Mouse (Mus musculus) adrenal gland, adult 10 weeks (tissue): ENCODE measurements around the gene Fscb. TPM values are rescaled to one million over a fixed set of nuclear protein-coding genes. Genes with fewer than 3 reads are reported as not detected.

ENCODE experiments used
- polyA plus RNA-seq: library from polyadenylated mRNA; stranded (reverse); fragments of 350-450 nt; fragmentation: Illumina TruSeq; extraction: RNeasy Lipid Tissue Mini Kit (QIAGEN cat#74804); gene quantifications from one replicate; pipeline ENCODE4 v1.2.3, GENCODE M21; 2014; ENCODE audit warnings: low read depth, low replicate concordance

Fscb gene
- polyA plus RNA-seq, result not detected

GRCm38 (mm10) chr12:64474590-64474989 lies at the start of gene Fscb:
Gene Fscb, minus strand, starts transcription at chr12:64474690.

